Mouse (Mus musculus) CH12.LX (cell line): ENCODE measurements around the gene Sptbn1.

Source experiments
- CHD2 ChIP-seq: IDR thresholded peaks from 2 replicates; pipeline ENCODE4 v1.6.1; 2011; ENCODE audit warnings: low read length, improper control_type of control experiment
- CTCF ChIP-seq, 2 experiments: IDR thresholded peaks in 1 of 2; conservative IDR thresholded peaks in 1 of 2; 2 replicates each; pipeline ENCODE4 v1.5.1; 2011 to 2012; ENCODE audit warnings: low read depth in 2 of 2, low read length in 2 of 2, improper control_type of control experiment in 1 of 2, inconsistent platforms in 1 of 2, mild to moderate bottlenecking in 1 of 2, moderate library complexity in 1 of 2
- E2F4 ChIP-seq: IDR thresholded peaks from 2 replicates; pipeline ENCODE4 v1.6.1; 2011; ENCODE audit warnings: low read depth, low read length, improper control_type of control experiment; ENCODE audit not compliant: insufficient replicate concordance
- EP300 ChIP-seq: IDR thresholded peaks from 2 replicates; pipeline ENCODE4 v1.6.1; 2011; ENCODE audit warnings: low read length, improper control_type of control experiment
- JUN ChIP-seq: IDR thresholded peaks from 2 replicates; pipeline ENCODE4 v1.6.1; 2011; ENCODE audit warnings: low read depth, mild to moderate bottlenecking, low read length, improper control_type of control experiment, moderate library complexity; ENCODE audit not compliant: insufficient read depth
- MAX ChIP-seq: IDR thresholded peaks from 2 replicates; pipeline ENCODE4 v1.6.1; 2011; ENCODE audit warnings: low read length, improper control_type of control experiment
- NRF1 ChIP-seq: IDR thresholded peaks from 2 replicates; pipeline ENCODE4 v1.6.1; 2014; ENCODE audit warnings: low read depth, mild to moderate bottlenecking, inconsistent platforms, low read length, improper control_type of control experiment, moderate library complexity
- POLR2A ChIP-seq: IDR thresholded peaks from 2 replicates; pipeline ENCODE4 v1.6.1; 2011; ENCODE audit warnings: low read depth, mild to moderate bottlenecking, improper control_type of control experiment, low read length
- RCOR1 ChIP-seq: conservative IDR thresholded peaks from 2 replicates; pipeline ENCODE4 v1.6.1; 2012; ENCODE audit warnings: low read depth, mild to moderate bottlenecking, inconsistent platforms, low read length, improper control_type of control experiment
- TBP ChIP-seq: conservative IDR thresholded peaks from 2 replicates; pipeline ENCODE4 v1.6.1; 2011; ENCODE audit warnings: low read depth, low read length, improper control_type of control experiment
- USF2 ChIP-seq: conservative IDR thresholded peaks from 2 replicates; pipeline ENCODE4 v1.6.1; 2011; ENCODE audit warnings: low read depth, low read length, improper control_type of control experiment
- ZC3H11A ChIP-seq: IDR thresholded peaks from 2 replicates; pipeline ENCODE4 v1.6.1; 2012; ENCODE audit warnings: low read depth, mild to moderate bottlenecking, inconsistent platforms, low read length, improper control_type of control experiment
- ZMIZ1 ChIP-seq: IDR thresholded peaks from 2 replicates; pipeline ENCODE4 v1.6.1; 2012; ENCODE audit warnings: low read depth, mild to moderate bottlenecking, inconsistent platforms, low read length, improper control_type of control experiment

- no peak for TF ChIP-seq CTCF (conservative IDR thresholded peaks at IDR 0.05 in 1 of 2, IDR thresholded peaks at IDR 0.05 in 1 of 2; ENCODE audit: low read depth in 2 of 2, low read length in 2 of 2)
- no peak for TF ChIP-seq POLR2A
- no peak for TF ChIP-seq JUN
- no peak for TF ChIP-seq USF2
- no peak for TF ChIP-seq RCOR1
- TF ChIP-seq EP300, result no peak
- no peak for TF ChIP-seq E2F4
- TF ChIP-seq NRF1, result no peak
- no peak for TF ChIP-seq CHD2
- TF ChIP-seq MAX, result no peak
- TF ChIP-seq ZC3H11A, result no peak
- no peak for TF ChIP-seq TBP
- no peak for TF ChIP-seq ZMIZ1
Observed at GRCm38 (mm10) chr11:30232082-30232481, 35.9 kb downstream of the Sptbn1 start.
